Mouse (Mus musculus) CD4-positive, CD25-positive, alpha-beta regulatory T cell (primary cell): ENCODE data around the gene Lrrn4cl. TPM values are rescaled to one million over a fixed set of nuclear protein-coding genes. Genes with fewer than 3 reads are reported as not detected.

Source experiments
- polyA plus RNA-seq: library from polyadenylated mRNA; unstranded; fragments of 100-300 nt; shearing (Covaris generic); gene quantifications from one replicate; pipeline ENCODE4 v1.2.1, GENCODE M21; 2017

Lrrn4cl gene
- polyA plus RNA-seq, 1 experiment from 2014 or later = 0.12 TPM

Other genes starting within 250 kb of the Lrrn4cl start
- not detected for gene Slc22a6, start 232.7 kb upstream of the Lrrn4cl start, polyA plus RNA-seq
- not detected for gene Chrm1, start 187.0 kb upstream of the Lrrn4cl start, polyA plus RNA-seq
- 136 TPM for gene Slc3a2, start 127.4 kb upstream of the Lrrn4cl start, polyA plus RNA-seq
- 83.3 TPM for gene Wdr74, start 114.9 kb upstream of the Lrrn4cl start, polyA plus RNA-seq
- gene 1700092M07Rik, start 110.0 kb upstream of the Lrrn4cl start, polyA plus RNA-seq = 1.5 TPM
- gene Stx5a, start 109.4 kb upstream of the Lrrn4cl start, polyA plus RNA-seq = 164 TPM
- 263 TPM for gene Nxf1, start 93.7 kb upstream of the Lrrn4cl start, polyA plus RNA-seq
- gene Tmem223, start 79.8 kb upstream of the Lrrn4cl start, polyA plus RNA-seq = 104 TPM
- gene Tmem179b, start 76.3 kb upstream of the Lrrn4cl start, polyA plus RNA-seq = 161 TPM
- gene Taf6l, start 64.4 kb upstream of the Lrrn4cl start, polyA plus RNA-seq = 18.0 TPM
- 150 TPM for gene Polr2g, start 52.2 kb upstream of the Lrrn4cl start, polyA plus RNA-seq
- gene Zbtb3, start 48.2 kb upstream of the Lrrn4cl start, polyA plus RNA-seq = 1.6 TPM
- gene Ttc9c, start 31.4 kb upstream of the Lrrn4cl start, polyA plus RNA-seq = 39.7 TPM
- gene Hnrnpul2, start 30.8 kb upstream of the Lrrn4cl start, polyA plus RNA-seq = 13.3 TPM
- 1.7 TPM for gene AC129217.1, start 21.0 kb upstream of the Lrrn4cl start, polyA plus RNA-seq
- 86.8 TPM for gene Bscl2, start 13.3 kb upstream of the Lrrn4cl start, polyA plus RNA-seq
- 0.13 TPM for gene Gng3, start 11.6 kb upstream of the Lrrn4cl start, polyA plus RNA-seq
- gene Ubxn1, start 20.7 kb downstream of the Lrrn4cl start, polyA plus RNA-seq = 169 TPM
- 77.7 TPM for gene Uqcc3, start 30.2 kb downstream of the Lrrn4cl start, polyA plus RNA-seq
- 85.0 TPM for gene Lbhd1, start 33.0 kb downstream of the Lrrn4cl start, polyA plus RNA-seq
- not detected for gene Gm49403, start 33.2 kb downstream of the Lrrn4cl start, polyA plus RNA-seq
- 54.2 TPM for gene 1810009A15Rik, start 38.1 kb downstream of the Lrrn4cl start, polyA plus RNA-seq
- gene Gm49416, start 38.2 kb downstream of the Lrrn4cl start, polyA plus RNA-seq = not detected
- 36.7 TPM for gene Ints5, start 42.2 kb downstream of the Lrrn4cl start, polyA plus RNA-seq
- 119 TPM for gene Ganab, start 47.3 kb downstream of the Lrrn4cl start, polyA plus RNA-seq
- 57.2 TPM for gene B3gat3, start 69.6 kb downstream of the Lrrn4cl start, polyA plus RNA-seq
- gene Rom1, start 78.6 kb downstream of the Lrrn4cl start, polyA plus RNA-seq = 7.8 TPM
- gene Eml3, start 78.8 kb downstream of the Lrrn4cl start, polyA plus RNA-seq = 86.7 TPM
- gene Mta2, start 91.1 kb downstream of the Lrrn4cl start, polyA plus RNA-seq = 250 TPM
- gene Tut1, start 103.1 kb downstream of the Lrrn4cl start, polyA plus RNA-seq = 38.1 TPM
- gene Eef1g, start 116.3 kb downstream of the Lrrn4cl start, polyA plus RNA-seq = 294 TPM
- 46.1 TPM for gene Ahnak, start 138.5 kb downstream of the Lrrn4cl start, polyA plus RNA-seq
- gene Scgb1a1, start 237.2 kb downstream of the Lrrn4cl start, polyA plus RNA-seq = not detected